Mouse (Mus musculus): ENCODE data around the gene Trim26.
A peak's percentile ranks its signal among the peaks of the same experiment; 100 is the strongest.
"Not testable (repeated sequence)": the region's sequence is repeated elsewhere in the genome, so short reads cannot be mapped to it uniquely, and the experiment has no call there.

The Trim26 gene

DNA sequence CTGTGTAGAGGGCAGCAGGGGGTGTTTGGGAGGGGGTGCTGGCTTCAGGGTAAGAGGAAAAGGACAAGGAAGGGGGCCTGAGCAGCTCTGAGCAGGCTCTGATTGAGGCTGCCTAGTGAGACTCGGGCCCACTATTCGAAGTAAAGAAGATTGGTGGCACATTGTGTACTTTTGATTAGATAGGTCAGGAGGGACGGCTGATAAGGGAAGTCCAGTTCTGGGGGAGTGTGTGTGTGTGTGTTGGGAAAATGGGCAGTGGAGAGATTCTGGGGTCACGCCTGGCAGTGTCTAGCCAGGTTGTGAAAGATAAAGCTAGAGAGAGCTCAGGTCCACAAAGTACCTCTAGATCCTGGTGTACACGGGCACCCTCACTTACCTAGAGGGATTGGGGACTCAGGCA lies 14.7 kb downstream of the Trim26 start:
- no peak for DNase-seq (ENCODE audit: low spot score in 2 of 2)

DNA sequence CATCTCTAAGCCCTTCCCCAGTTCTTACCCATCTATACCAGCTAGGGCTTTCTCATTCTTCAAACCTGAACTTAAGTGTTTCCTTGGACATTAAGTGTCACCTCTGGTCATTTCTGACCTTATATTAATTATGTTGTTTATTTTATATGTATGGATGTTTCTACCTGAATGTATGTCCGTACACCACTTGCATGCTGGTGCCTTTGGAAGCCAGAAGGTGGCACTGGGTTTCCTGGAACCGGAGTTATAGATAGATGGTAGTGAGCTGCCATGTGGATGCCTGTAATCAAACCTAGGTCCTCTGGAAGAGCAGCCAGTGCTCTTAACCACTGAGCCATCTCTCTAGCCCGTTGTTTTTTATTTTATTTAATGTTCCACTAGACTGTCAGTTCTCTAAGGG lies 18.6 kb downstream of the Trim26 start:
- DNase-seq (ENCODE audit: low spot score in 2 of 2), result no peak

DNA sequence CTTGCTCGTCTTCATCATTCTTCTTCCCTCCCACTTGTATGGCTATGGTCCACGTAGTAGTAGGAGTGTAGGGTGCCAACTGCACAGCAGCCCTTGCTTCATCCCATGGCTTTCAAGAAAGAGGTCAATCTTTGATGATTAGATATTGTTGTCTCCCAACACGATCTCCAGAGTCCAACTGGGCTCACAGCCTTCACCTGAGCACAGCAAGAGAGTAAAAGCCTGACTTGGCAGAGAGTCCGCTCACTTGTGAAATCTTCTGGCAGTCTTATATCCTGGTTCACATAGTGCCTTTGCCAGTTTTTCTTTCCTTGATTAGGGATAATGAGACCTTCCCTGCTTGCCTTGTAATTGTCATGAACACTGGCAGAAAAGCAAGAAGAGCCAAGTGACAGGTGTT lies 19.3 kb downstream of the Trim26 start:
- DNase-seq (ENCODE audit: low spot score in 2 of 2), result no peak

DNA sequence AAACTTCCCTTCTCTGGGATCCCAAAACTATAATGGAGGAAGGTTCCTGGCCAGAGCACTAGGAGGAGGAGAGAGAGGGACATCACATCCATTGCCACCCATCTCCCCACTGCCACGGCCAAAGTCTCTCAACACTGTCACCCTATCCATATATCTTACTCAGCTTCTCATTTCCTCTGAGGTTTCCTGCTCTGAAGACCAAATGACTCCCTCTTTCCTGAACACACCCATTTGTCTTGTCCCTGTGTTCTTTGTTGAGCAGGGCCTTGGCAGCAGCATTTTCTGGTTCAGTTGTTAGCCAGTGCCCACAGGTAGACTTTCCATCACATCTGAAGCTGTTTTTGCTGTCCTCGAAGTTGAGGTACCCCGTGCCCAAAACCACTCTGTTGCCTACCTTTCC lies 21.2 kb downstream of the Trim26 start:
- DNase-seq (ENCODE audit: low spot score in 2 of 2), result no peak

DNA sequence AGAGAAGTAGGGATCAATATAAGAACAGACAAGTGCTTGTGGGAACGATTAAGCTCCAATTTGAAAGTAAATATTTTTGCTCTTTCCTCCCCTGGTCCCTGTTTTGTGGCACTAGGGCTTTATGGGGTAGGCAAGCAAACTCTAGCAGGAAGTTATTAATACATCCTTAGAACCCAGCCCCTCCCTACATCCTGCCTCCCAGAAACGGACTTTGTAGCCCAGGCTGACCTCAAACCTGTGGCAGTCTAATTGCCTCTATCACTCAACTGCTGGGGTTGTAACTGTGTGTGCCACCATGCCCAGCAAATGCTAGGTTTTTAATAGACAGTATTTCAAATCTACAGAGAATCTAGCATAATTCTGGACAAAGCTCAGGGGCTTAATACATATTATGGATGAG lies 24.7 kb downstream of the Trim26 start:
- no peak for DNase-seq (ENCODE audit: low spot score in 2 of 2)

DNA sequence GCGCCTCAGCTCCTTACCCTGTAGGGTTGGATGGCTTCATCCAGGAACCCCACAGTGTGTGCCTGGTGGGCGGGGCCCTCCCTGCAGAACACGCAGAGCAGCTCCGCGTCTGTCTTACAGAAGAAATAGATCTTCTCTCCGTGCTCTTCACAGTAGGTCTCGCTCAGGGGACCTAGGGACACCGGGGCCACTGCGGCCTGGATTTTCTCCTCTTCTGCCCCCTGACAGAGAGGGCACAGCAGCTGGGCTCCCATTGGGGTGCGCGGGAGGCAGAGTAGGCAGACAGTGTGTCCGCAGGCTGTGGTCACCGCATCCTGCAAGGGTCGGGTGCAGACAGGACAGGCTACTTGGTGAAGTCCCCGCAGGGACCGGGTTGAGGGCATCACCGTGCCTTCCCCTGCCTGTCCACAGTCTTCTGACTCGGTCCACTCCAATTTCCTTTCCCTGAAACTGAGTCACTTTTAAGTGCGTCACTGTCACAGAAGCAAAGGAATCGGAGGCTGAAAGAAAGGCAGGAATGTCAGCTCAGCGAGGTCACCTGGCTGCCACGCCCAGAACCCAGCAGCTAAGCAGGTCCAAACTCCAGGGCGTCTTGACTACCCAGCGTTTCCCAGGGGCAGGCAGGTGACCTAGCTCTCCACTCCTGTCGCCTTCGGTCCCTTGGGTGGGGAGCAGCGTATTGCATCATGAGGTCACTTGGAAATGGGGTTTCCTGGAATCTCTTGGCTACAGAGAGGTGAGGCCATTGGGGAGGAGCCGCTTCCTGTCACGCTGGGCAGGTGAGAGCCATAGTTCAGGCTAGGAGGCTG lies 30.0 kb downstream of the Trim26 start, which contains the start of gene Trim15:
Trim15 (minus strand) TSS at position 492 of the 809 bp plus-strand sequence.
- DNase-seq (ENCODE audit: low spot score in 2 of 2), result no peak

DNA sequence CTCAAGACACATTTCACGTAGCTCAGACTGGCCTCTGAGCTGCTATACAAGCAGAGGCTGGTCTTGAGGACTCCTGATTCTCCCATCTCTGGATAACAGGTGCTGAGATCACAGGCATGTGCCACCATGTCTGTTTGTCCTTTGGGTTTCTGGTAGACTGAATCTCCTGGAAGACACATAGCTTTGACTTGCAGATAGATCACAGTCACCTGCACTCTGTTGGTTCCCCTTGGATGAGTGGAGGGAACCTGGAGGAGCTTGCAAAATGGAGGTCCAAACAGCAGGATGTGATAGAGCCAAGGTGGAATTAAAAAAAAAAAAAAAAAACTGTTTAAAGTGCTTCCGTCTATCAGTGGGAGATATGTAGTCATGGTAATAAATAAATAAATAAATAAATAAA lies 31.9 kb downstream of the Trim26 start:
- DNase-seq (ENCODE audit: low spot score in 2 of 2), result no peak

DNA sequence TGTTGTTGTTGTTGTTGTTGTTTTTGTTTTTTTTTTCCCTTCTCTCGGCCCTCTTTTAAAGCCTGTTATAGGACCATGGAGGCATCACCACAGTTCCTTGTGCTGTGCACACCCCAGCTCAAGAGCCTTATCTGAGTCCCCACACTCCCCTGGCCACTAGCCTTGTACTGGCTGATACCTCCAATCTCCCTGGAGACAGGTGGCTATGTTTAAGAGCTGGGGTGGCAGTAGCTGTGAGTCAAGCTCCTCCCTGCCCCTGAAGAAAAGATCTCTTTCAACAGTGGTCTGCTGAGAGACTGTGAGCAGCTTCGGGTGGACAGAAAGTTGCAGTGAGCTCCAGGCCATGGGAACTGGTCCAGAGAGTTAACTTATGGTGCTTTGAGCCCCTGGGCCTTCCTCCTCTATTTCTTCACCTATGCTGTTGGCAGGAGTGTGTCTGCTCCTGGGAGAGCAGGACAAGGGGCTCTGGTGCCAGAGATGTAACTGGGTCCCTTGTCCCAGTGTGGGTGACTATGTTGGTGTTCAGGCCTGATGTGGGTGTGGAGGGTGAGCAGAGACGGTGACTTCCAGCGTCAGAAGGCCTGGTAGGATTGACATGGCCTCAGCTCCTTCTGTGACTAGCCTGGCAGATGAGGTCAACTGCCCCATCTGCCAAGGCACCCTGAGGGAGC lies 32.5 kb downstream of the Trim26 start, which contains the start of gene Trim10:
Trim10 (plus strand) TSS at position 291 of the 671 bp plus-strand sequence.
- no peak for DNase-seq (ENCODE audit: low spot score in 2 of 2)

DNA sequence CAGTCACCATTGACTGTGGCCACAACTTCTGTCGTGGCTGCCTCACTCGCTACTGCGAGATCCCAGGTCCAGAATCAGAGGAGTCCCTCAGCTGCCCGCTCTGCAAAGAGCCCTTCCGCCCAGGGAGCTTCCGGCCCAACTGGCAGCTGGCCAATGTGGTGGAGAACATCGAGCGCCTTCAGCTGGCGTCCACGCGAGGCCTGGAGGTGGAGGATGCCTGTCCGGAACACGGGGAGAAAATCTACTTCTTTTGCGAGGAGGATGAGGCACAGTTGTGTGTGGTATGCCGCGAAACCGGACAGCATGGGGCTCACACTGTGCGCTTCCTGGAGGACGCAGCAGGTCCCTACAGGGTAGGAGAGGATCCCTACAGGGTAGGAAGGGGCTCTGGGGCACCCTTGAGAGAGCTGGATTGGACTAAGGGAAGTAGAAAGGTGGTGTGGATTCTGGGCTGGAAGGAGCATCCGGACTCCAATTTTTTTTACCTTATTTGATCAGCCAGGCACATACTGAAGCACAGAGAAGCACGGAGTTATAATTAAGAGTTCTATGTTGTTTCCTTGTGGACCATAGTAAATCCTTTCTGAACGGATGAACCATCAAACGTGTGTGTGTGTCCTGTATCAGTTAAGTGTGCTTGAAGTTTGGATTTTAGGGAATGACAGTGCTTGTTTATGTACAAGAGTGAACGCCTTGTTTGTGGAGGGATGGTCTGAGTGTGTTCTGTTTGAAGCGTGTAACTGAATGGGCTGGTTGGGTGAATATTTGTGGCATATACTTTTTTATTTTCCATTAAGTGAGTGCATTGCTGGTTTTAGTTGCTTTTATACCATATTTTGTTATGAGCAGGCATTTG lies 33.2 kb downstream of the Trim26 start:
- peak in 1 of 2 experiments; percentile 10 for DNase-seq (ENCODE audit: low spot score in 2 of 2)

DNA sequence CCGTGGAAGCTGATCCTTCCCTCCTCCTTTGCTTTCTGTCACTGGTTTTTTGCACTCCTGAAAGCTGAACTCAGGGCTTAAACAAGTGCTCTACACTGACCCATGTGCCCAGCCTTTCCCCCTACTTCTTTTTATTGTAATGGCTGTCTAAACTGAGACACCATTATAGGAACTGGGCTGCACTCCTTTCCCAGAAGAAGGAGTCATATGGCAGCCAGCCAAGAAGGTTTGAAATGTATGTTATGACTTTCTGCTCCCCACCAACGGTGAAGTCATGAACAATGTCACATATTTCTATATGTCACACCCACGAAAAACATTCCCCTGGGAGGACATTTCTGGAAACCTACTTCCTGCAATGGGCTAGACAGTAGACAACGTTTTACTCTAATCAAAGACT lies 37.7 kb downstream of the Trim26 start:
- DNase-seq (ENCODE audit: low spot score in 2 of 2), result no peak

DNA sequence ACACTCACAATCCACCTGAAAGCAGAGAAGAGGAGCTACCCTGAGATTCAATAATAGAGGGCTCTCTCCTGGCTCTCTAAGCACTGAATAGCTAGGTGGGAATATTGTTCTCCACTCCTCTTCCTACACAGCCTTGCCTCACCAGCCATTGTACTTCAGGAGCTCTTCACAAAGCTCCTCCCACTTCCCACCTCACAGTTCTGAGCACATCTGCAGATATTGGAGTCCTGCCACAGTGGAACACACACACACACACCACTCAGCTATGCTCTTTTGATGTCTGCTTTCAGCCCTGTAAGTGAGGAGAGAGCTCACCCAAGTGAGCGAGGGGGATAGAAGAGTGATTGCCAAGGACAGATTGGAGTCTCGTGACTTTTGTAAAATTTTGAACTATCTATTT lies 46.4 kb downstream of the Trim26 start:
- no peak for DNase-seq (ENCODE audit: low spot score in 2 of 2)

DNA sequence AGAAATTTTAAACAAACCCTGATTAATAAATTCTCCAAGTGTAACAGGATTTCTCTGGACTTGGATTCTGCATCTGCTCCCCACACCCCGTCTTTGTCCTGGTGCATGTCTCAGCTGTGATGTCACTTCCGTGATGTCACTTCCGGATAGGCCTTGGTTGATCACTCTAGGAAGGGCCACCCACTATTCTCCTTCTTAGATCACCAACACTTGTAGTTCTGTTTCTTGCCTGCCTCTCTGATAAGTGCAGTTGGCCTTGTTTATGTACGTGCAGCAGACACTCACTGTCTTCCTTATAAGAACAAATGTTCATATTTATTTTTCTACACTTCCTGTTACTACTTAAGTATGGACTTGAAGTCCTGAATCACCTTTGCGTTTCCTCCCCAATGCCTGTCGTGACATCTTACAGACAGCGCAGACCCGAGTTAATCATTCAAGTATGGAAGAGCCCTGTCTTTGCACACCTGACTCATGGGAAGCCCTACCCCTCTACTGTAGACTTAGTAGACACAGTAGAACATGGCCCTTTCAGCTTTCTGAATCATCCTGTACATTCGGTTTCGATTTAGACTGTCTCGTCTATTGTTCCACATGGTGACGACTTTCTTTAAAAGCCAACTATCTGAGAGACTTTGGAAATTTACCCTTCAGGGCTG lies 48.3 kb downstream of the Trim26 start:
- no peak for DNase-seq (ENCODE audit: low spot score in 2 of 2)

DNA sequence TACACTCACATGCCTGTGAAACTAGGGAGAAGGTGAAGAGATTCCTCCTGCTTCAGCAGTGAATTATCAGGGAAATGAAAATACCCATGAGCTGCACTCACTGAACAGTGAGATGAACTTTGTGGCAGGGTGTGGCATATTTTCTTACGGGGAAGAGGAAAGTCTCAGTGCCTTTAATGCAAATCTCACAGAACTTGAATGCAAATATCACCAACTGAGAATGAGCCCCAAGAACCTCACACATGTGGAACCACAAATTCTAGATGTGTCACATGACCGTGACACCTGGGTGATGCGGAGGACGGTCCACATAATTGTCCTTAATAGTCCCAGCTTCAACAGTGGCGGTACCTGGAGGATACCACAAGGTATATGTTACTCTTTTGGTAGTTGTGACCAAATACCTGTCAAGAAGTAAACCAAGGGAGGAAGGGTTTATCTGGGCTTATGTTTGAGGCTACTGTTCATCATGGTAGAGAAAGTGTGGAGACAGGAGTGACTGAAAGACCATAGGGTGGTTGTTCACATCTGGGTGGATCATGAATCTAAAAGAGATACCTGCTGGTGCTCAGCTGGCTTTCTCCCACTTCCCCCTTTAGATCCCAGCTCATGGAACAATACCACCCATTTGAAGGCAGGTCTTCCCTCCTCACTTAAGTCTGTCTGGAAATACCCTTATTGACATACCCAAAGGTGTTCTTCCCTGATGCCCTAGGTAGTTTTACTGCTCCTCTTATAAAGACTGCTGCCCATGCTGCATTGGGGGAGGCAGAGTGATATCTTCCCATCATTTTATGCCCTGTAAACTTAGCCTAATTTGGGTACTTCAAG lies 53.4 kb downstream of the Trim26 start, which contains the start of gene Trim40:
Trim40 (minus strand) TSS at position 51 of the 831 bp plus-strand sequence.
- no peak for DNase-seq (ENCODE audit: low spot score in 2 of 2)

DNA sequence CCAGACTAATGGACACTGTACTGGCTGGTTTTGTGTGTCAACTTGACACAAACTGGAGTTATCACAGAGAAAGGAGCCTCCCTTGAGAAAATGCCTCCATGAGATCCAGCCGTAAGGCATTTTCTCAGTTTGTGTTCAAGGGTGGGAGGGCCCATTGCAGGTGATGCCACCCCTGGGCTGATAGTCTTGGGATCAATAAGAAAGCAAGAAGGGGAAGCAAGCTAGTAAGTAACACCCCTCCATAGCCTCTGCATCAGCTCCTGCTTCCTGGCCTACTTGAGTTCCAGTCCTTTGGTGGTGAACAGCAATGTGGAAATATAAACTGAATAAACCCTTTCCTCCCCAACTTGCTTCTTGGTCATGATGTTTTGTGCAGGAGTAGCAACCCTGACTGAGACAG lies 54.6 kb downstream of the Trim26 start:
- not testable (repeated sequence) for DNase-seq (ENCODE audit: low spot score in 2 of 2)

DNA sequence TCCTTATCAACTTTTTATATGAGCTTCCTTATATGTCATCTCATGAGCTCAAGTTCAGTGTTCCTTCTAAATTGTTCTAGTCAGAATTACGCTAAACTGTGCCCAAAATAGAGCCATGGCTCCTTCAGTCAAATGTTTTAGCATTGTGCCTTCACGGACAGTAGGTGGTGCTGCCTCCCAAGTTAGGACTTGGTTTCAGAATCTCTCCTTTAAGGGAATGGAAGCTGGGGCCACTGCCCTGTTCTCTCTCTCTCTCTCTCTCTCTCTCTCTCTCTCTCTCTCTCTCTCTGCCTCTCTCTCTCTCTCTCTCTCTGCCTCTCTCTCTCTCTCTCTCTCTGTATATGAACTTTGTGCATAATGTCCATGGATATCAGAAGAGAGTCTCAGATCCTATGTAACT lies 55.4 kb downstream of the Trim26 start:
- peak in 1 of 2 experiments; percentile 24 for DNase-seq (ENCODE audit: low spot score in 2 of 2)

DNA sequence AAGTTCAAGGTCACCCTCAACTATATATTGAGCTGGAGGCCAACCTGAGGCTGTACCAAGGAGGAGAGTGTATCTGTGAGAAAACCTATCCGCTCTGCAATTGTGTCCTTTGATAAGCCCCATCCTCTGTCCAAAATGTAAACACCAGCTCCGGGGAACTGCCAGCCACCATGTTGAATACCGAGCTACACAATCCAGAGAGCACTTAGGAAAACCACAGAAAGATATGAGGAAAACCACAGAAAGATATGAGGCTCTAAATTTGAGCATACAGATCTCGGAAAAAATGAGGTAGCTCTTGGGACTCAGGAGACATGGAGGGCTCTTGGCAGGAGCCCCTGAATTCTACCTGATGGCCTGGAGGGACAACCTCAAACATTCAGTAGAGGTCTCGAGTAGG lies 56.5 kb downstream of the Trim26 start:
- no peak for DNase-seq (ENCODE audit: low spot score in 2 of 2)

DNA sequence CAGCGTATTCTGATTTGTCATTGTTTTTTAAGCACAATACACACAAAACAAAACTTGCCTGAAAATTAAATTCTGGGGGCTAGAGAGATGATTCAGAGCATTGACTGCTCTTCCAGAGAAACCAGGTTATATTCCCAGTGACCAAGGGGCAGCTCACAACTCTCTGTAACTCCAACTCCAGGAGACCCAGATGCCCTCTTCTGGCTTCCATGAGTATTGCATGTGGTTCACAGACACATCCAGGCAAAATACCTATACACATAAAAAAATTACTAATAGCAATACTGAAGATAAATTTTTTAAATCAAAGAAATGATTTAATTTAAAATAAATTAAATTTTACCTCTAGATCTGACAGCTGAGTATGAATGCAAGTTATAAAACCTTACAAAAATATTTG lies 59.6 kb downstream of the Trim26 start:
- peak in 1 of 2 experiments; percentile 18 for DNase-seq (ENCODE audit: low spot score in 2 of 2)

DNA sequence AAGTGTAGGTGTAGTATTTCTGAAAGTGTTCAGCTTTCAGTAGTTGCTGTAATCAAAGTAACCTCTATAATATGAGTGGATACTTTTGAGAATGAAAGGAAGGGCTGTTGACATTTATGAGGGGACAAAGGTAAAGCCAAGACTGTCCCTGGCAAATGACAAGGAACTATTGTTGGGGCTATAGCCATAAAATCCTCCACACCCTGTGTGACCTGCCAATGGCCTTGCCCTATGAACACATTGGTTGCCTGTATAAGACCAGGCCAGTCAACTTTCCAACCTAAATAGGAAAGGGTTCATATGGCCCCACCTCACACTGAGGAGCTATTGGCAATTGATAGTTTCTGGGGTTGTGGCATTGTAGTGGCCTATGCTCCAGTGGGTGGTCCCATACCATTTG lies 60.1 kb downstream of the Trim26 start:
- DNase-seq (ENCODE audit: low spot score in 2 of 2), result no peak

DNA sequence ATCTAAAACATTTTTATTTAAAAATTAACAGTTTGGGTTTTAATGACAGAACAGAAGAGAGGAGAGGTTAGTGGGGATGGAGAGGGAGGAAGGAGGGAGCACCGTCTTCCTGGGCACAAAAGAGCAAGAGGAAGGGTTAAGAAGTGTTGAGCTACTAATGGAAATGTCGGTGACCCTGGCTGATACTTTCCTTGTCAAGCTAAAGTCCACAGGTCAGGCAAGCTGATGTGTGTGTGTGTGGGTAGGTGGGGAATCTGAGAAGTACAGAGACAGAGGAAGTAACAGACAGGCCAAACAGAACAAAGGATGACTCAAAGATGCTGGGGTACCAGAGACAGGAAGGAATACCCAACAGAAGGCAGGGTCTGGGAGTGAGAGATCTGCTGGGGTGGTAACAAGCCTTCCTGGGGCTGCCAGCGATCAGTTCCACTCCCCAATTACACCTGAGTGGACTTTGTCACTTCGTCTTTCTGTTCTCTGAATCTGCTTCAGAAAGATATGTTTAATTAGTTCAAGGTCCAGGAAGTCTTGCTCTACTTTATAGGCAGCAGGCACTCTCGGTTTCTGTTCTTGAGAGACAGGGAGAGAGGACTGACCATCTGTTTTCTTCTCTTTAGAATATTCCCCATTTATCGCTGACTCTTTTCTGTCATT lies 60.7 kb downstream of the Trim26 start, which contains the start of gene Trim31:
Trim31 (plus strand) TSS at position 567 of the 654 bp plus-strand sequence.
- no peak for DNase-seq (ENCODE audit: low spot score in 2 of 2)

DNA sequence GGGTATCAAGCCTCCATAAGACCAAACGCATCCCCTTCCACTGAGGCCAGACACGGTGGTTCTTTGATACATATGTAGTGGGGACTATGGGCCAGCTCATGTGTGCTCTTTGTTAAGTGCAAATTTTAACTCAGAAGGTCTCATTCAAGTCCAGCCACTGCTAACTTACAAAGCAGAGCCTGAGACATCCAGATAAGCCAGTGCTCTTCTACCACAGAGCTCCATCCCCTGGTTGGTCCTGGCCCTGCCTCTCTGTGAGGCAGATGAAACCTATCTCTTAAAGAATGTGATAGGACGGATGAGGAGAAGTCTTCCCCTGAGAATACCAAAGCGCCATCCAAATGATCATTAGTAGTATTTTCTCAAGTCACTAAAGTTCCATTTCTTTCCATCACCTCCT lies 62.4 kb downstream of the Trim26 start:
- DNase-seq (ENCODE audit: low spot score in 2 of 2), result no peak
